8 mouse cellular contexts compared by ENCODE assay signal in the genomic region with DNA sequence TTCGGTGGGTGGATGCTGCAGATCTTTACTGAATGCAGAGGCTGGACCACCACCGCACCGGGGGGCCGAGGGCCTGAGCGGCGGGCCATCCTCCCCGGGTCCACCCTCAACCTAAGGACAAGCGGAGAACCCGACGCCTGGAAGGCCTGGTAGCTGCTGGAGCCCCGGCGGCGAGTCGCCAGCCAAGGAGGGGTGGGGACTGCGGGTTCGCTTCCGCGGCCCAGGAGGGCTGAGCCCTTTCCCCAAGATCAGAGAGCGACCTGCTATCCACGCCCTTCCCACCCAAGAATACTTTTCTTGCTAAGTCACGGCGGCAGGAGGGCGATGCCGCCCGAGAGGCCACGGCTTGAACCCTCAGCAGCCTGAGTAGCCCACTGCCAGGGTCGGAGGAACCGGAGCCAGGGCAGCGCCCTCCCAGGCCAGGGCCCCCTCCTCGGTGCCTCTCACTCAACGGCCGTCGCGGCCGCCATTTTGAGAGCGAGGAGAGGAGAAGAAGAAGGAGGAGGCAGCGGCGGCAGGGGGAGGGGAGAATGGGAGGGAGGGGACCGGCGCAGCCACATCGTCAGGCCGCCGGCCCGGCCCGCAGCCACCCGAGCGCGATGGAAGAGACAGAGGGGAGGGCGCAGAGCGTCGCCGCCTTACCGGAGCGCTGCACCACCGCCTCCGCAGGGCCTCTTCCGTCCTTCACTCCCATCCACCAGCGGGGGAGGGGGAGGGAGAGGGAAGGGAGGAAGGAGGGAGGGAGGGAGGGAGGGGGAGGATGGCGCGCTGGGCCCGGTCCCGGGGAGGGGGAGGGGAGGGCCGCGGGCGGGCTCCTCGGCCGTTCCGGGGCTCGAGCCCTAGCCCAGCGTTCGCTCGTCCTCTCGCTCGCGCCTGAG. TPM values are rescaled to one million over a fixed set of nuclear protein-coding genes. Genes with fewer than 3 reads are reported as not detected.
A peak's percentile ranks its signal among the peaks of the same experiment; 100 is the strongest.
DNase-seq lines count a peak whose midpoint lies in the region; ATAC-seq and TF ChIP-seq lines count a peak whose summit lies in the region.

No protein-coding gene starts in this region.

- H3K4me3 ChIP-seq in bone marrow, adult 2 months (replicated peaks; ENCODE audit: control insufficient read depth, low read depth, low read length), result peak overlapping the region; percentile 92
- peak overlapping the region; percentile 93 for H3K4me3 ChIP-seq in embryonic facial prominence, embryonic 15.5 days (replicated peaks)
- H3K4me3 ChIP-seq in heart, embryonic 10.5 days, result peak overlapping the region; percentile 86
- peak overlapping the region; percentile 93 for H3K4me3 ChIP-seq in kidney, embryonic 15.5 days (replicated peaks)

- no peaks in the 10 kb centered on the region for H3K36me3 ChIP-seq in embryonic facial prominence, embryonic 15.5 days
- no peaks in the 10 kb centered on the region for H3K36me3 ChIP-seq in heart, embryonic 10.5 days
- H3K36me3 ChIP-seq in kidney, embryonic 15.5 days, result no peaks in the 10 kb centered on the region

- TF ChIP-seq CTCF in bone marrow, adult 2 months (IDR thresholded peaks at IDR 0.05; ENCODE audit: control insufficient read depth, insufficient read depth, low read length), result no peak

- peak; percentile 38; the same call in 1 of the 2 replicates for TF ChIP-seq POLR2A in bone marrow, adult 2 months (IDR thresholded peaks at IDR 0.05; ENCODE audit: borderline replicate concordance, control insufficient read depth, low read depth, low read length)

- H3K27ac ChIP-seq in bone marrow, adult 2 months (ENCODE audit: control insufficient read depth, insufficient read depth, low read depth, low read length, poor library complexity), result peak overlapping the region; percentile 99
- peak overlapping the region; percentile 99 for H3K27ac ChIP-seq in embryonic facial prominence, embryonic 15.5 days (replicated peaks)
- H3K27ac ChIP-seq in heart, embryonic 10.5 days, result peak overlapping the region; percentile 100
- H3K27ac ChIP-seq in kidney, embryonic 15.5 days, result peak overlapping the region; percentile 100

- H3K9ac ChIP-seq in embryonic facial prominence, embryonic 15.5 days, result peak overlapping the region; percentile 95
- peak overlapping the region; percentile 99 for H3K9ac ChIP-seq in kidney, embryonic 15.5 days

- no peaks in the 10 kb centered on the region for H3K27me3 ChIP-seq in embryonic facial prominence, embryonic 15.5 days
- H3K27me3 ChIP-seq in heart, embryonic 10.5 days (ENCODE audit: insufficient read depth, poor library complexity, severe bottlenecking), result no peaks in the 10 kb centered on the region
- H3K27me3 ChIP-seq in kidney, embryonic 15.5 days, result no peaks in the 10 kb centered on the region

- peak overlapping the region; percentile 69 for H3K4me2 ChIP-seq in embryonic facial prominence, embryonic 15.5 days (replicated peaks)
- peak overlapping the region; percentile 69 for H3K4me2 ChIP-seq in kidney, embryonic 15.5 days

- DNase-seq in 416B (ENCODE audit: low read depth), result peak; percentile 92
- peak; percentile 92 for DNase-seq in heart, embryonic 10.5 days (ENCODE audit: low spot score)
- DNase-seq in liver, result peak; percentile 88
- peak; percentile 78 to 91 for DNase-seq in spleen, postnatal 4 days (ENCODE audit: low spot score in 2 of 2)

- H3K4me1 ChIP-seq in bone marrow, adult 2 months (ENCODE audit: control insufficient read depth, insufficient read depth, low read length), result no peaks in the 10 kb centered on the region; the same call in 1 of the 2 replicates
- H3K4me1 ChIP-seq in embryonic facial prominence, embryonic 15.5 days, result peaks cover 19% of the 10 kb centered on the region; the same call in 1 of the 2 replicates
- H3K4me1 ChIP-seq in heart, embryonic 10.5 days, result peaks cover 31% of the 10 kb centered on the region
- peaks cover 22% of the 10 kb centered on the region for H3K4me1 ChIP-seq in kidney, embryonic 15.5 days

- WGBS in bone marrow, adult 2 months, result under 1% methylated on average over 55 of the region's 75 CpGs
- under 1% methylated on average over 67 of the region's 75 CpGs for WGBS in embryonic facial prominence, embryonic 15.5 days
- 0% methylated on average over 59 of the region's 75 CpGs for WGBS in heart, embryonic 10.5 days
- WGBS in kidney, embryonic 15.5 days, result under 1% methylated on average over 63 of the region's 75 CpGs

- peak; percentile 84 for ATAC-seq in embryonic facial prominence, embryonic 15.5 days (ENCODE audit: insufficient number of reproducible peaks, low FRiP score, low TSS enrichment, low read depth)
- ATAC-seq in kidney, embryonic 15.5 days (replicated peaks; ENCODE audit: low FRiP score), result peak; percentile 90
- ATAC-seq in monocyte, adult 5-6 weeks (replicated peaks; ENCODE audit: insufficient number of reproducible peaks, low FRiP score, low TSS enrichment, poor library complexity, severe bottlenecking), result peak; percentile 83

- H3K9me3 ChIP-seq in embryonic facial prominence, embryonic 15.5 days (replicated peaks), result no peaks in the 10 kb centered on the region
- H3K9me3 ChIP-seq in heart, embryonic 10.5 days, result no peaks in the 10 kb centered on the region
- H3K9me3 ChIP-seq in kidney, embryonic 15.5 days (replicated peaks), result no peaks in the 10 kb centered on the region

RNA-seq across cellular contexts. Expression of gene Pafah1b1, which starts 0.9 kb away (rescaled TPM):
- 24.4 and 33.6 TPM in 2 replicates for polyA plus RNA-seq in bone marrow, adult 2 months (2011; ENCODE audit: insufficient read depth, insufficient read length, low replicate concordance, missing spikeins)
- polyA plus RNA-seq in embryonic facial prominence, embryonic 15.5 days (2015; fragmentation: Nextera tagmentation; extraction: Ambion mirVana), result 44.0 and 44.5 TPM in 2 replicates
- 47.2 and 55.8 TPM in 2 replicates for polyA plus RNA-seq in heart, embryonic 10.5 days (2016; fragmentation: Nextera tagmentation; extraction: Ambion mirVana)
- 42.0 and 50.1 TPM in 2 replicates for polyA plus RNA-seq in kidney, embryonic 15.5 days (2015; fragmentation: Nextera tagmentation; extraction: Ambion mirVana)
- total RNA-seq in monocyte, adult 5-6 weeks (2017), result 110 to 123 TPM (median 118 TPM) in 3 replicates

RNA-seq across cellular contexts. Expression of gene Mettl16, which starts 47.0 kb away (rescaled TPM):
- 5.4 and 8.4 TPM in 2 replicates for polyA plus RNA-seq in bone marrow, adult 2 months (2011; ENCODE audit: insufficient read depth, insufficient read length, low replicate concordance, missing spikeins)
- 45.8 and 48.9 TPM in 2 replicates for polyA plus RNA-seq in embryonic facial prominence, embryonic 15.5 days (2015; fragmentation: Nextera tagmentation; extraction: Ambion mirVana)
- 43.2 and 52.9 TPM in 2 replicates for polyA plus RNA-seq in heart, embryonic 10.5 days (2016; fragmentation: Nextera tagmentation; extraction: Ambion mirVana)
- polyA plus RNA-seq in kidney, embryonic 15.5 days (2015; fragmentation: Nextera tagmentation; extraction: Ambion mirVana), result 54.8 and 55.4 TPM in 2 replicates
- total RNA-seq in monocyte, adult 5-6 weeks (2017), result 26.1 to 29.5 TPM (median 28.1 TPM) in 3 replicates

Comparison
In these comparisons a context has a peak if more than half of its experiments do, and no peak if none do; other contexts are left out.
1. Peak in every context shown above with its lines: DNase-seq, ATAC-seq, H3K4me3 ChIP-seq and H3K27ac ChIP-seq.